Mouse (Mus musculus) left cerebral cortex, adult 2 months (tissue): ENCODE results near the gene Gpld1. TPM values are rescaled to one million over a fixed set of nuclear protein-coding genes. Genes with fewer than 3 reads are reported as not detected.
"Not testable (repeated sequence)": the region's sequence is repeated elsewhere in the genome, so short reads cannot be mapped to it uniquely, and the experiment has no call there.

Experiments used
- DNase-seq, 2 experiments: peaks; one replicate each; pipeline ENCODE4 v3.0.0; 2021 to 2022; ENCODE audit warnings: low spot score in 2 of 2, mixed read lengths in 1 of 2; ENCODE audit errors: extremely low spot score in 1 of 2
- H3K27ac ChIP-seq: fragments of 200-600 bp; 2 replicates; pipeline ENCODE4 v1.8.1; 2022
- H3K4me3 ChIP-seq: fragments of 200-600 bp; 2 replicates; pipeline ENCODE4 v1.8.1; 2022
- CTCF ChIP-seq: fragments of 200-600 bp; IDR thresholded peaks from 2 replicates; pipeline ENCODE4 v1.8.1; 2022; ENCODE audit warnings: antibody characterized with exemption, mild to moderate bottlenecking, moderate library complexity
- intact Hi-C: fragments of 180-260 bp; cut with DNase I; formaldehyde crosslinking; loops from one replicate; pipeline ENCODE4 v1.15.1; 2025
- total RNA-seq, 2 experiments: library from RNA; stranded (reverse); gene quantifications; 2 replicates each; pipeline ENCODE4 v1.2.3; 2021

Gpld1 gene
- total RNA-seq, 2 experiments from 2014 or later, result 19.2 to 19.8 TPM

DNA sequence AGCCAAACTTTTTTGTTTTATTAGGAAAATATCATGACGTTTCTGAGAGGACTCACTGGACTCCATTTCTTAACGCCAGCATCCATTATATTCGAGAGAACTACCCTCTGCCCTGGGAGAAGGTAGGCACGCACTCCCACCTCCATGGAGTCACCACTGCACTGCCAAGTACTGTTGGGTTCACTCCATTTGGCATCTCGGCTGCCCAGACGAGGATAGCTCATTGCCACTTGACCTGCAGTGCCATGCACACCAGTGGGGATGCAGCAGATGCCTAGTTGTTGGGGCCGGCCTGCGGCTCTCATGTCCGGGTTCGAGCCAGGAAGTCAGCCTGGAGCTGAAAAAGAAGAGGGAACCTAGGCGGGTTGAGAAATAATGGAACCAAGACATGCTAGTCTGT, 12.1 kb downstream of the Gpld1 start:
- Histone ChIP-seq H3K4me3 (no peak overlapping the region), H3K27ac (no peak overlapping the region)
- no peak for TF ChIP-seq CTCF
- intact Hi-C loops, result no loop called here
- no peak for DNase-seq

DNA sequence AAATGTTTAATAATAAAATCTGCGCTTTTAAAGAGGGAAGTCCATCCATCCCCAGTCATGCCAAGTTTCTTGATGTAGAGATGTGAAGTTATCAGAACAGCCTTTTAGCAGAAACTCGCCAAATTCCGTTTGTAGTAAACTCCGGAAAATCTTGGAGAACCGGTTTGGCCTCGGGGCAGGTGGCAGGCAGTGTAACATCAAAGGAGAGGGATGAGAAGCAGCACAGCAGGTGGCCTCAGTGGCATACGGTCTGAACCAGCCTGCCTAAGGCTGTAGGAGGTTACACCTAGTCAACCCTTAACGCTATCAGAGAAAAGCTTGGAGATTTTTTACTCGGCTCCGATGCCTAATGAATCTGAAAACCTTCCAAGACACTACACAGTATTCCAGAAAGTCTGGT, 12.5 kb downstream of the Gpld1 start:
- no peak for TF ChIP-seq CTCF
- no peak for DNase-seq
- H3K27ac ChIP-seq, result no peak overlapping the region
- intact Hi-C loops, result no loop called here
- no peak overlapping the region for H3K4me3 ChIP-seq

DNA sequence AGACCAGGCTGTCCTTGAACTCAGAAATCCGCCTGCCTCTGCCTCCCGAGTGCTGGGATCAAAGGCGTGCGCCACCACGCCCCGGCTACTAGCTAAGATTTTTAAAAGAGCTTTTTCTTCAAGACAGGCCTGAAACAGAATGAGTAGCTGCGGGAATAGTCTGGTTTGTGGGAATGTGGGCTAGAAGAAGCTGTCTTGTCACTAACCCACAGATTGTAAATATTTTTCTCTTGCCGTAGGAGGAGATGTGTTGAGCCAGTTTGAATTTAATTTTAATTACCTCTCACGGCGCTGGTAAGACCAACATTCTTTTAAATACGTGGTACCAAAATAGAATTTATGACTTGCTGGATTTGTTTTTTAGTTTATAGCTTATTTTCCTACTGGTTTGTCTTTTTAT, 15.7 kb downstream of the Gpld1 start:
- intact Hi-C loops, result no loop called here
- TF ChIP-seq CTCF, result no peak
- Histone ChIP-seq H3K27ac (no peak overlapping the region), H3K4me3 (no peak overlapping the region)
- DNase-seq, result no peak

DNA sequence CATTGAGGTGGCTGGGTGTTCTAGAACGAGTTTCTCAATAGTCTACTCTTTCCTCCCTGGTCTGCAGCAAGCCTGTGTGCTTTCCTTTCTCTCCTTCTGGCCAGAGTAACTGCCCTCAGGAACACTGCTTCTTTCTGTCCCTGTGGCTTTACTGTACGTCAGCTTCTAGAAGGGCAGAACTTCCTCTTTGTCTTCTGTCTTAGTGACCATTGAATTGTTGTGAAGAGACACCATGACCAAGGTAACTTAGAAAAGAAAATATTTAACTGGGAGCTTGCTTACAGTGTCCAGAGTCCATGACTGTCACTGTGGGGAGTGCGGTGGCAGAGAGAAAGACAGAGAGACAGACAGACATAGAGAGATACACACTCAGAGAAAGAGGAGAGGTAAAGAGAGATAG, 17.1 kb downstream of the Gpld1 start:
- TF ChIP-seq CTCF, result no peak
- H3K27ac ChIP-seq, result no peak overlapping the region
- no peak for DNase-seq
- intact Hi-C loops, result no loop called here
- H3K4me3 ChIP-seq, result no peak overlapping the region

DNA sequence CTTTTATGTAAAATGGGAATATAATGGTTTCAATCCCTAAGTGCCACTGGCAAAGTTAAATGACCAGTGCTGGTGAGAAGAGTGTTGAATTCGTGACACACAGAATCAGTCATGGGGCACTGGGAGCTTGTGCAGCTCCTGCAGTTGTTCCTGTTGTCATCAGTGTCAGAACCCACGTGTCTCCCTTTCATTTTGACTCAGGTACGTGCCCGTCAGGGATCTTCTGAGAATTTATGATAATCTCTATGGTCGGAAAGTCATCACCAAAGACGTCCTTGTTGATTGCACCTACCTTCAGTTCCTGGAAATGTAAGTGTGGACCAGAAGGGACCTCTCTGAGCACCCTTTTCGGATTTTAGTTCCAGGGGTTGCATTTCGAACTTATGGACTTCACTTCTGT, 19.2 kb downstream of the Gpld1 start:
- DNase-seq, result no peak
- intact Hi-C loops, result no loop called here
- H3K27ac ChIP-seq, result no peak overlapping the region
- no peak overlapping the region for H3K4me3 ChIP-seq
- TF ChIP-seq CTCF, result no peak

DNA sequence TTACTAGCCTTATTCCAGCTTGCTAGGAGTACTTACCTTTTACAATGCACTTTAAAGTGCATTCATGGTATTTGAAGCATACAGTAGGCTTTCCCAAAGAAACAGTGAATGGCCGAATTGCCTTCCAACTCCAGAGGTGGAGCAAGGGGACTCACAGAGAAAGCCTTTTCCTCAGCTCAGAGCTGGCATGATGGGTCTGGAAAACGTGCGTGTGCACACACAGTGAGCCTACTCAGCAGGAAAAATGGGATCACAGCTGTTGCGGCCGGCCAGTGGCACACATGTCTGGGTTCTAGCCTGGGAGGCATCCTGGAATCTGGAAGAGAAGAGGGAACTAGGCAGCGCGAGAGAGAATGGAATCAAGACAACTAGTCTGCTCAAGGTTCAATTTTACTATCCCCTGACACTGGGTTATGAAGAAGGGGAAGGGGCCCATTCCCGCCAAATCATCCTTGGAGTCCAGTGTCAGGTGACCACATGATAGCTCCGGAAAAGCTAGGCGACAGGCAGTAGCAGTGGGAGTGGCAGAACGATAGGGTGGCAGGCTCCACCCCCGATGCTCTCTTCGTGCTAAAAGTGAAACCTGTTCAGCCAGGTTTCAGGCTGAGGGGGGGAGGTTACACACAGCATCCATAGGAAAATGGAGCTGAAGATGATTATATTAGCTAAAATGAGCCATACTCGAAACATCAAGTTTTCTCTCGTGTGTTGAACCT, 22.3 kb downstream of the Gpld1 start:
- no peak for DNase-seq
- Histone ChIP-seq H3K4me3 (no peak overlapping the region; the same call in 1 of the 2 replicates), H3K27ac (no peak overlapping the region)
- intact Hi-C loops, result no loop called here
- no peak for TF ChIP-seq CTCF

DNA sequence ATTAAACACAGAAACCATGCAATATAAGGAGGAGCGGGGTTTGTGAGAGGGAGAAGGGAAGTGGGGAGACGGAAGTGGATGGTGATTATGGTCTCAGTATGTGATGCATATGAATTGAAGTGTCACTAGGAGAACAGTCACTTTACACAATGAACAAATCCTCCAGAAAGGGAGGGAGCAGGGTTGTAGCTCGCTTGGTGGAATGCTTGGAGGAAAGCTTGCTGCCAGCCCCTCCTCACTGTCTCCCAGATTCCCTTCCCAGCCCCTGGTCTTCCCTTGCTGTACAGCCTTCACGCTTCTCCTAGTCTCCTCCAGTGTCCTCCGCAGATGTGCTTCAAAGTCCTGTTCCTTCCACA, 22.9 kb downstream of the Gpld1 start:
- Histone ChIP-seq H3K27ac (no peak overlapping the region), H3K4me3 (no peak overlapping the region; the same call in 1 of the 2 replicates)
- intact Hi-C loops, result no loop called here
- DNase-seq, result no peak
- TF ChIP-seq CTCF, result no peak

DNA sequence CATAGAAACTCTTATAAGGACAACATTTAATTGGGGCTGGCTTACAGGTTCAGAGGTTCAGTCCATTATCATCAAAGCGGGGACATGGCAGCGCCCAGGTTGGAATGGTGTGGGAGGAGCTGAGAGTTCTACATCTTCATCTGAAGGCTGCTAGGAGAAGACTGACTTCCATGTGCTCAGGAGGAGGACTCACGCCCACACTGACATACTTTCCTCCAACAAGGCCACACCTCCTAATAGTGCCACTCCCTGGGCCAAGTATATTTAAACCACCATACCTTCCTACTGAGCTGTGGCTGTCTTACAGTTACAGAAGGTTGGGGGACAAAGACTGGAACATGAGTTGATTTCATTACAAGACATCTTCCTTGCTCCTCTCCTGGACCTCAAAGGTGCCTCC, 28.8 kb downstream of the Gpld1 start:
- intact Hi-C loops, H3K27ac ChIP-seq, H3K4me3 ChIP-seq, DNase-seq: not testable (repeated sequence)

DNA sequence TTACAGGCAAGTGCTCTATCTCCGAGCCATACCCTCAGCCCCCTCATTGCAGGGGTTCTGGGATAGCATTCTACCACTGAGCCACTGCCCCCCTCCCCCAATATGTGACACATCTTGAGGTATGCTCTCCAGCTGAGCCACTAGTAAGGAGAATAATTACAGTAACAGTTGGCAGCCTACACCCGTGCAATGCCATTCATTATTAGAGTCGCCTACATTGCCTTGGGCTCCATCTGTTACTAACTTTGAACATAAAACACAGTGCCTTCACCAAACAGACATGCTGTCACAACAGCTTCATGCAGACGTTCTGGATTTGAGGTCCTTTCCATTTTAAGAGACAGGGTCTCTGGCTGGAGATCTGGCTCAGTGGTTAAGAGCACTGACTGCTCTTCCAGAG, 33.4 kb downstream of the Gpld1 start:
- Histone ChIP-seq H3K27ac (no peak overlapping the region), H3K4me3 (no peak overlapping the region)
- TF ChIP-seq CTCF, result no peak
- DNase-seq, result no peak
- intact Hi-C loops, result no loop called here

DNA sequence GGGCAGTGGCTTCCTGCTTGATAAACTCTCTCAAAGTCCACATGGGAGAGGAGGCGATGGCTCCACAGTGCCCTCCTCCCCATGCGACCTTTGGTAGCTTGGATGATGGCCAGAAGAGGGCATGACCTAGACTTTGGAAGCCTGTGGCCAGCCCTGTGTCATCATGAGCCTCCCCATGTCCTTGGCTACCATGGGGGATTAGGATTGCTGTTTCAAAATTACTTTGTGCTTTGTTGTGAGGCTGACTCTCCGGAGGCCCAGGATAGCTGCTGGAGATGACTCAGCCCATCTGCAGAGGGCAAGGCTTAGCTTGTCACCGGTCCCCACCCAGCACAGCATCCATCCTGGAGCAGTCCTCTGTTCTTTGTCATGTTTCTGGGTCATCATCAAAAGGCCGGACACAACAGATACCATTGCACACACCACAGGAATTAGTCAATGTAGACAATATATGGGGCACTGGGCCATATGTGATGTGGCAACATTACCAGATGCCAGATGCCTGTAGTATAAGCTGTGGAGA, 34.9 kb downstream of the Gpld1 start:
- no peak for TF ChIP-seq CTCF
- Histone ChIP-seq H3K4me3 (no peak overlapping the region), H3K27ac (no peak overlapping the region)
- intact Hi-C loops, result no loop called here
- no peak for DNase-seq

DNA sequence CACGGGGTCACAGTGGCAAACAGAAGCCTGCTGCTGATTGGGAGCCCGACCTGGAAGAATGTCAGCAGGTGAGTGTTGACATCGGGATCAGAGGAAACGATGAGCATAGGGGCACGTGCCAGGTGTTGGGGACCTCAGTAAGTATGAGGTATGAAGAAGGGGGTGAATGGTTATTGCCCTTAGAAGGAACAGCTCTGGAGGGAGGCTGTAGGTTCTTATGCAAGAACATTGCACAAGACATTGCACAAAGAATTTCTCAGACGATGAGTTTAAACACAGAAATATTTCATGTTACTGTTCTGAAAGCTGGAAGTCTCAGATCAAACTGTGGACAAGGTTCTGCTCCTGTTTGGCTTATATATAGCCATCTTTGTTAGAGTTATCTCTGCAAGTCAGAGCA, 38.1 kb downstream of the Gpld1 start:
- Histone ChIP-seq H3K27ac (no peak overlapping the region), H3K4me3 (no peak overlapping the region)
- DNase-seq, result no peak
- no peak for TF ChIP-seq CTCF
- intact Hi-C loops, result no loop called here

DNA sequence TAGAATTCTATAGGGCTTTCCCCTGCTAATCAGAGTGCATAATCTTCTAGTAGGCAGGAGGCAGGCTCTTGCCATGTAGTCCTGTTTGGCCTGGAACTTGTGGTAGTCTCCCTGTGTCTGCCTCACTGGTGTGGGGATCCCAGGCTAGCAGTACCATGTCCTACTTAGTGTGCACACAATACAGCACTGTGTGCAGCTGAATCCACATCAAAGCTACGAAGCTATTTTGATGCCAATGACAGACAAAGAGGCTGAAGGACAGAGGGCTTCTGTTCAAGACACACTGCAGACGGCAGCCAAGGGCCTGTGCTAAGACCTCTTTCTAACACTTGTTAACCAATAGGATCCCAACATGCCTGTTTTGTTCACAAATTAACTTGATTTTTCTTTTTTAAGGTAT, 42.5 kb downstream of the Gpld1 start:
- no peak overlapping the region for H3K4me3 ChIP-seq
- no peak for TF ChIP-seq CTCF
- intact Hi-C loops, result no loop called here
- peak overlapping the region; percentile 60 for H3K27ac ChIP-seq
- DNase-seq, result peak in 1 of 2 experiments; percentile 31

DNA sequence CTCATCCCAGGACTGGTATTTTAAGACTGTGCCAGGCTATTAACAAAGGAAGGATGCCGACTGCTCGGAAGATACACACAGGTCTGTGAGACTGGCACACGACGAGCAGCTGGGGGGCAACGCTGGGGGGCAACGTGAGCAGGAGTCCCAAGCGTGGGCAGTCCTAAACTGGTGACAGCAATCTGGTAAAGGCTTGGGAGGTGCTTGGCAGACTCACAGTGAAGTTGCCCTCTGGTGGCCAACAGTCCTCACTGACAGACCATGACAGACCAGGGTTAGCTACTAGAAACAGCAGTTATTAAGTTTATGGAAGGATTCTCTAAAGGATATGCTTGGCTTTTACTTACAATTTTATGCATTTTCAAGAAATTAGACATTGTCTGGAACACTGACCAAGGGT, 45.4 kb downstream of the Gpld1 start:
- Histone ChIP-seq H3K4me3 (no peak overlapping the region), H3K27ac (no peak overlapping the region)
- intact Hi-C loops, result loop anchor here (1.0 kb wide), 1 partner anchor 50 kb away; no protein-coding TSS in a partner anchor
- DNase-seq, result peak; percentile 42 to 55
- peak; percentile 74 for TF ChIP-seq CTCF
